Mouse (Mus musculus): ENCODE results near the gene Tmtc1. TPM values are rescaled to one million over a fixed set of nuclear protein-coding genes. Genes with fewer than 3 reads are reported as not detected.

Tmtc1 gene
- polyA plus RNA-seq, 1 experiment from 2014 or later: 2.8 TPM

DNA sequence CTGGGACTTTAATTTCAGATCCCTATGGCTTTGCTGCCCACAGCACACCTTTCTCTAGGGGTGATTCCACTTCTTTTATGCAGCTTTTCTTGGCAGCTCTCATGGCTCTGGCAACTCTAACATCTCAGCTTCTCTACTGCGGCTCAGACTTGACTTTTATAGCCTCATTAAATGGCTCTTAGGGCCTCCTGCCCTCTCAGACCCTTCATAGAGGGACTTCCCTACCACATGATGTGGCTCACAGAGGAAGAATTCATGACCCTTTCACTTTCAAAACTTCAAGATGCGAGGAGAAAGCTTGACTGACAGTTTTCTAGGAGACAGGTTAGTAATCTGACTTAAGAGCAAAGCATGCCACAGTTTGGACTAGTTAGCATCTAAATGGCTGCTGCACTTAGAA lies 221.5 kb downstream of the Tmtc1 start:
- H3K4me1 ChIP-seq (replicated peaks; ENCODE audit: control insufficient read depth, insufficient read depth, low read length): no peaks in the 10 kb centered on the region
- WGBS: 65% methylated on average over 2 of the region's 2 CpGs
- H3K36me3 ChIP-seq (ENCODE audit: control insufficient read depth, insufficient read depth, low read length): no peaks in the 10 kb centered on the region
- DNase-seq (ENCODE audit: low spot score) (no peak), ATAC-seq (replicated peaks; ENCODE audit: low FRiP score, low TSS enrichment, low read depth) (no peak)
- H3K9me3 ChIP-seq (ENCODE audit: control insufficient read depth, low read length): no peaks in the 10 kb centered on the region
- H3K9ac ChIP-seq (ENCODE audit: low read length): no peak overlapping the region
- no peaks in the 10 kb centered on the region for H3K27me3 ChIP-seq (replicated peaks; ENCODE audit: control insufficient read depth, insufficient read depth, low read length)
- H3K27ac ChIP-seq (ENCODE audit: low read depth): no peak overlapping the region
- H3K4me2 ChIP-seq (ENCODE audit: low read length): no peak overlapping the region
- no peak overlapping the region for H3K4me3 ChIP-seq (ENCODE audit: low read depth, low read length)

DNA sequence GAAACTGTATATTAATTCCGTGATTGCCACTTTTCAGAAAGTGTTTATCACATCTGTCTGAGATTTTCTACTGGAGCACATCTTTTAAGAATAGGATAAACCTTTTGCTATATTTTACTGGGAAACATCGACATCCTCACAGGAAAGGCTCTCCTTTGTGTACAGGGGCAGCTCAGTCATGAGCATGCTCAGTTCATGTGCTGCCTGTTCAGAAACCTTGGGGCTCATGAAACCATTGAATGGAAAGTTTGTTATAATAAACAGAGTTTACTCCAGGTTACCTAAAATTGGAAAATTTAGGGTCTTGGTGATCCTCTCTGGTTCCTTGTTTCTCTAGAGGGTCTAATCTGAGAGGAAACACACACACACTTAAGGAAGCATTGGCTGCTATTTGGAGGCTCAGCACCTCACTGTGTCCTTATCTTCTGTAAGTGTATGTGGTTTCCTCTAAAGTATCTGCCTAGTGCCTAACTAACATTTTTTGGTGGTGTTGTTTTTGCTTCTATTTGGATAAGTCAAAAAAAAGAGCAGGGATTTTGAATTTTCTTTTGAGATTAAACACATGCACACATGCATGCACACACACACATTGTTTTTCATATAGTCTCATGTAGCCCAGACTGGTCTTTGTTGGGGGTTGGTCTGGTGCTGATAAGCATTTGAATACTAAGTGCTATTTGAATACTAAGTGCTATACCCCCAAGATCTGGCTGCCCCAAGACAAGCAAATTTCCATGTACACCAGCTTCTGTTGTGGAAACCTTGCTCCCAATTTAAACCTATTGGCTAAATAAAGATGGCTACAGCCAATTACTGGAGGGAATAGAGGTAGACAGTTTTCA lies 225.7 kb downstream of the Tmtc1 start:
- DNase-seq (ENCODE audit: low spot score): no peak
- Histone ChIP-seq H3K36me3 (ENCODE audit: control insufficient read depth, insufficient read depth, low read length) (no peaks in the 10 kb centered on the region; the same call in 1 of the 2 replicates), H3K4me3 (ENCODE audit: low read depth, low read length) (no peak overlapping the region), H3K9ac (ENCODE audit: low read length) (no peak overlapping the region), H3K9me3 (ENCODE audit: control insufficient read depth, low read length) (no peaks in the 10 kb centered on the region), H3K27ac (ENCODE audit: low read depth) (no peak overlapping the region), H3K4me2 (ENCODE audit: low read length) (no peak overlapping the region), H3K4me1 (replicated peaks; ENCODE audit: control insufficient read depth, insufficient read depth, low read length) (no peaks in the 10 kb centered on the region), H3K27me3 (replicated peaks; ENCODE audit: control insufficient read depth, insufficient read depth, low read length) (no peaks in the 10 kb centered on the region)
- 81% methylated on average over 2 of the region's 2 CpGs for WGBS
- ATAC-seq (replicated peaks; ENCODE audit: low FRiP score, low TSS enrichment, low read depth): no peak

DNA sequence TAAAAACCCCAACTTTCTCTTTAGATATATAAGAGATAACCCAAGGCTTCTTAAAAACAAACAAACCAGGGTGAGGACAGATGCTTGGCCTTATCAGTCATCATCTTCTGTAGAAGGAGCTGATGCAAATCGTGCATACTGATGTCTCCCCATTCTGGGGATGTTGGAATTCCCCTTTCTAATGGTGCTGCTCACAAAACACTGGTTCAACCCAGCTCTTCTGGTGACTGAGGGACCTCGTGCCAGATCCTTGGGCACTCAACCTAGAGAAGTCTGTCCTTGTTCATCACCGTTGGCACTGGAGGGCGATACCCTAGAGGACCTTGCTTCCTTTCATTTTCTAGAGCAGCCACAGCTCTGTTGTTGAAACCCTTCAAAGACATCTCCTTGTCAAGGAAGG lies 227.4 kb downstream of the Tmtc1 start:
- Histone ChIP-seq H3K27me3 (replicated peaks; ENCODE audit: control insufficient read depth, insufficient read depth, low read length) (no peaks in the 10 kb centered on the region), H3K36me3 (ENCODE audit: control insufficient read depth, insufficient read depth, low read length) (no peaks in the 10 kb centered on the region; the same call in 1 of the 2 replicates), H3K9me3 (ENCODE audit: control insufficient read depth, low read length) (no peaks in the 10 kb centered on the region), H3K27ac (ENCODE audit: low read depth) (no peak overlapping the region), H3K4me3 (ENCODE audit: low read depth, low read length) (no peak overlapping the region), H3K4me2 (ENCODE audit: low read length) (no peak overlapping the region), H3K4me1 (replicated peaks; ENCODE audit: control insufficient read depth, insufficient read depth, low read length) (peaks cover 9% of the 10 kb centered on the region), H3K9ac (ENCODE audit: low read length) (no peak overlapping the region)
- DNase-seq (ENCODE audit: low spot score) (no peak), ATAC-seq (replicated peaks; ENCODE audit: low FRiP score, low TSS enrichment, low read depth) (no peak)
- WGBS: 92% methylated on average over 4 of the region's 4 CpGs

DNA sequence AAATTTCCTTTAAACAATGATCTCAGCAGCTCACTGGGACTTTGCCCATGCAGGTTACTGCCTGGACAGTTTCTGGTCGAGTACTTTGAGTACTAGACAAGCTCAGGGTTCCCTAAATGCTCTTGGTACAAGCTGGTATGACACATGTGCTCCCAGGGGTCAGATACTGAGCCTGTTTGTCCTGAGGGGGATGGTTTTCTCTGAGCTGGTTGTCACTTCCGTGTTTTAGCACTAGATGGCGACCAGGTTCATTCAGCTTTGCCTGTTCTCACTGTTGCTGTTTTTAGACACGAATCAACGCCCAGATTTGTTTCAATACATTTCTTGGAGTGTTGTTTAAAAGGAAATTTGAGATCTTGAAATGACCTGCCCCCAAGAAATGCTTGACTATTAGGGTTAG lies 229.4 kb downstream of the Tmtc1 start:
- no peak overlapping the region for H3K27ac ChIP-seq (ENCODE audit: low read depth)
- DNase-seq (ENCODE audit: low spot score): peak; percentile 73
- H3K9me3 ChIP-seq (ENCODE audit: control insufficient read depth, low read length): no peaks in the 10 kb centered on the region
- no peak overlapping the region for H3K9ac ChIP-seq (ENCODE audit: low read length)
- H3K4me2 ChIP-seq (ENCODE audit: low read length): no peak overlapping the region
- no peaks in the 10 kb centered on the region; the same call in 1 of the 2 replicates for H3K36me3 ChIP-seq (ENCODE audit: control insufficient read depth, insufficient read depth, low read length)
- H3K27me3 ChIP-seq (replicated peaks; ENCODE audit: control insufficient read depth, insufficient read depth, low read length): no peaks in the 10 kb centered on the region
- WGBS: 5% methylated on average over 5 of the region's 5 CpGs
- H3K4me3 ChIP-seq (ENCODE audit: low read depth, low read length): no peak overlapping the region
- ATAC-seq (replicated peaks; ENCODE audit: low FRiP score, low TSS enrichment, low read depth): no peak
- H3K4me1 ChIP-seq (replicated peaks; ENCODE audit: control insufficient read depth, insufficient read depth, low read length): peaks cover 9% of the 10 kb centered on the region

DNA sequence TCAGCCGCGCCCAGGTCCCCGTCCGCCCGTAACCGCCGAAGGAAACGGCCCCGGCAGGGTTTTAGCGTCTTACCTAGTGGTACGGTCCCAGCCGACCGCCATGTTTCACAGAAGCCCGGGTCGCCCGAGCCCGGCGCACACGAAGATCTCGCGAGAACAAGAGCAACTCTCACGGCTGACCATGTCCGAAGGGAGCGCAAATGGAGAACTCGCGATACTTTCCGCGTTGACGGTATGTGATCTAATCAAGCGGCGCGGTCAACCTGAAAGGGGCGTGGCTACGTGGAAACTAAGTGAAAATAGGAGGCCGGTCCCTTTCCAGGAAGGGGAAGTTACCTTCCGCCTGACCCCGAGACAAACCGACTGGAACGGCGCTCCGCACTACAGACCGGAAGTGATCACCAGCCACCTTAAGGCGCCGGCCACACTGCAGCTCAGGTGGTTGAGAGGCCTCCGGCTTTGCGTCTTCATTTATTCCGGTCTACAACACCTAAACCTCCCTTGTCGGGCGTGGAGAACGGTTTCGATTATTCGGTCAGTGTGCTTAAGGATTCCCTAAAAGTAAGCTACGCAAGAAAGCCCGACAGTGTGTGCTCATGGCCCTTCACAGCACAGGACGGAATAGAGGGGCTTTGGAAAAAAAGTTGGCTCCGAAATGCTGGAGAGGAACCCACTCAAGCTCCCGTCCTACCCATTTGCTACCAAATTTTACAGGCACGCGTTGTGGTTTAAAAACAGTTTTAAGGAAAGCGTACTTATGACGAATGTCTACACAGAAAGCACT lies 232.1 kb downstream of the Tmtc1 start, which contains the start of gene Ergic2:
Gene Ergic2 (minus strand): TSS at position 478 of the 784 bp plus-strand sequence.
- Histone ChIP-seq H3K9ac (ENCODE audit: low read length) (peak within 1 kb of the TSS; percentile 99), H3K9me3 (ENCODE audit: control insufficient read depth, low read length) (no peaks in the 10 kb centered on the region), H3K4me2 (ENCODE audit: low read length) (peak within 1 kb of the TSS; percentile 94), H3K4me1 (replicated peaks; ENCODE audit: control insufficient read depth, insufficient read depth, low read length) (peaks cover 9% of the 10 kb centered on the region), H3K4me3 (ENCODE audit: low read depth, low read length) (peak within 1 kb of the TSS; percentile 76), H3K36me3 (ENCODE audit: control insufficient read depth, insufficient read depth, low read length) (no peaks in the 10 kb centered on the region; the same call in 1 of the 2 replicates), H3K27me3 (replicated peaks; ENCODE audit: control insufficient read depth, insufficient read depth, low read length) (no peaks in the 10 kb centered on the region), H3K27ac (ENCODE audit: low read depth) (peak within 1 kb of the TSS; percentile 83)
- DNase-seq (ENCODE audit: low spot score): peak; percentile 95
- under 1% methylated on average over 61 of the region's 61 CpGs for WGBS
- ATAC-seq (replicated peaks; ENCODE audit: low FRiP score, low TSS enrichment, low read depth): peak; percentile 99

DNA sequence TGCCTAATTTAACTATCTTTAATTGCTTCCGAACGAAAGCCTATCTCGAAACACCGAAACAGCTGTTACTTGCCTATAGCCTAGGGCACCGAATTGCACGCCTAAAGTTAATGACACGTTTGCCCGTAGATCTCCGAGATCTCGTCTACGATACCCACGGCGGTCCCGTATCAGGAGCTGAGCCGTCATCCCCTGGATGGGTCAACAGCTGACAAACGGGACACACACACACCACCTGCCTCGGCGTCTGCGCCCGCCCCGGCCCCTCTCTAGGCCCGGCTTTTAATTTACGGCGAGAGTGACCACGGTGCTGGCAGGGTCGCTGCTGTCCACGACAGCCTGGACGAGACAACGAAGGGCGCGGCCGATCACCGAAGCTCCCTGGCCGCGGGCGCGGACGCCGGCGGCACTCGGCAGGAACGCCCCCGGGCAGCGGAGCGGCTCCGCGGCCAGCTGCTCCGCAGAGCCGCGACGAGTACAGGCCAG lies 232.8 kb downstream of the Tmtc1 start:
- peak overlapping the region; percentile 76 for H3K4me3 ChIP-seq (ENCODE audit: low read depth, low read length)
- DNase-seq (ENCODE audit: low spot score) (no peak), ATAC-seq (replicated peaks; ENCODE audit: low FRiP score, low TSS enrichment, low read depth) (no peak; the same call in 1 of the 2 replicates)
- WGBS: under 1% methylated on average over 51 of the region's 51 CpGs
- H3K27ac ChIP-seq (ENCODE audit: low read depth): peak overlapping the region; percentile 83
- H3K27me3 ChIP-seq (replicated peaks; ENCODE audit: control insufficient read depth, insufficient read depth, low read length): no peaks in the 10 kb centered on the region
- no peaks in the 10 kb centered on the region; the same call in 1 of the 2 replicates for H3K36me3 ChIP-seq (ENCODE audit: control insufficient read depth, insufficient read depth, low read length)
- peak overlapping the region; percentile 99 for H3K9ac ChIP-seq (ENCODE audit: low read length)
- H3K4me2 ChIP-seq (ENCODE audit: low read length): peak overlapping the region; percentile 94
- no peaks in the 10 kb centered on the region for H3K9me3 ChIP-seq (ENCODE audit: control insufficient read depth, low read length)
- peaks cover 9% of the 10 kb centered on the region for H3K4me1 ChIP-seq (replicated peaks; ENCODE audit: control insufficient read depth, insufficient read depth, low read length)

DNA sequence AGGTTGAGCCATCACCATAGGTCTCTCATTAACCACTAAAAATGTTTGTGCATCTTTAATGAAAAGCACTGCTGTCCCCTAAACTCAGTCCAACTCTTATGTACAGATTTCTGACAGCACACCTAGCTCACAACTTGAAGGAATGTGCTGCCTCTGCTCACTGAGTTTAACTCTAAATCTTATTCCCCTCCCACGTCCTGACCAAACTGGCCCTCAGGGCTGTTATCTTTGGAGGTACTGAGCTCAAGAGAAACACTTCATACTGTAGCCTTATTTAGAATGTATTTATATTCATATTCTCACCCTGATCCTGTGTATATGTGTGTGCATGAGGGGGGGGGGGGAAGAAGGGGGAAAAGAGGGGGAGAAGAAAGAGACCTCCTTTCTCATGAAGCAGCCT lies 236.7 kb downstream of the Tmtc1 start:
- Histone ChIP-seq H3K9me3 (ENCODE audit: control insufficient read depth, low read length) (no peaks in the 10 kb centered on the region), H3K4me2 (ENCODE audit: low read length) (no peak overlapping the region), H3K27me3 (replicated peaks; ENCODE audit: control insufficient read depth, insufficient read depth, low read length) (no peaks in the 10 kb centered on the region), H3K4me3 (ENCODE audit: low read depth, low read length) (no peak overlapping the region), H3K27ac (ENCODE audit: low read depth) (no peak overlapping the region), H3K4me1 (replicated peaks; ENCODE audit: control insufficient read depth, insufficient read depth, low read length) (0 out of 2 replicates have a peak, but pooled peaks cover under 1% of the 10 kb centered on the region), H3K9ac (ENCODE audit: low read length) (no peak overlapping the region), H3K36me3 (ENCODE audit: control insufficient read depth, insufficient read depth, low read length) (peaks cover 30% of the 10 kb centered on the region)
- WGBS: 74% methylated on average over 1 of the region's 1 CpGs
- DNase-seq (ENCODE audit: low spot score) (no peak), ATAC-seq (replicated peaks; ENCODE audit: low FRiP score, low TSS enrichment, low read depth) (no peak)

DNA sequence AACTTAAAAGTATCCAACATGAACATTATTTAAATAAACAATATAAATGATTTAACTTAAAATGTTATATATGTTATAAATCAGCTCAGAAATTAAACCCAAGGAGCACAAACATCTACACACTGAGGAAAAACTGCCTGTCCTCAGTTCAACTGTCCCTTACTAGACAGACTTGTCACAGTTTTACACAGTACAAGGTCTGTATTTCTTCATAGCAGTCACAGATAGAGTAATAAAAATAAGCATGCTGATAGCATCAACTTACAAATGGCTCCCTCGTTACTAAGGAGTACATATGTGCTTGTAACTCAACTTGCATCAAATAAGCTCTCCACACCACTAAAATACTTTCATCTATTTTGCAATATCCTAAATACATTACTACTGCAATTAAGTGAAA lies 239.1 kb downstream of the Tmtc1 start:
- Histone ChIP-seq H3K4me2 (ENCODE audit: low read length) (no peak overlapping the region), H3K36me3 (ENCODE audit: control insufficient read depth, insufficient read depth, low read length) (peaks cover 50% of the 10 kb centered on the region), H3K9me3 (ENCODE audit: control insufficient read depth, low read length) (no peaks in the 10 kb centered on the region), H3K27me3 (replicated peaks; ENCODE audit: control insufficient read depth, insufficient read depth, low read length) (no peaks in the 10 kb centered on the region), H3K4me1 (replicated peaks; ENCODE audit: control insufficient read depth, insufficient read depth, low read length) (no peaks in the 10 kb centered on the region), H3K27ac (ENCODE audit: low read depth) (no peak overlapping the region), H3K9ac (ENCODE audit: low read length) (no peak overlapping the region), H3K4me3 (ENCODE audit: low read depth, low read length) (no peak overlapping the region)
- DNase-seq (ENCODE audit: low spot score) (no peak), ATAC-seq (replicated peaks; ENCODE audit: low FRiP score, low TSS enrichment, low read depth) (no peak)
- 89% methylated on average over 1 of the region's 1 CpGs for WGBS
